Mouse (Mus musculus) CH12.LX (cell line): ENCODE data around the gene Egln1. TPM values are rescaled to one million over a fixed set of nuclear protein-coding genes. Genes with fewer than 3 reads are reported as not detected.

Source experiments
- DNase-seq: peaks from one replicate; pipeline ENCODE4 v3.0.0-alpha.2; 2013; ENCODE audit errors: extremely low read depth
- H3K27ac ChIP-seq: 2 replicates; pipeline ENCODE4 v1.5.1; 2012; ENCODE audit warnings: low read depth, mild to moderate bottlenecking, control low read depth, moderate library complexity; ENCODE audit not compliant: insufficient read depth
- H3K27me3 ChIP-seq: replicated peaks from 2 replicates; pipeline ENCODE3; 2012; ENCODE audit warnings: inconsistent platforms
- H3K36me3 ChIP-seq, 2 experiments: replicated peaks in 1 of 2; 2 replicates each; pipeline versions ENCODE3 to v1.6.1; 2012; ENCODE audit warnings: inconsistent platforms in 1 of 2, low read length in 1 of 2, mild to moderate bottlenecking in 1 of 2, mixed read lengths in 1 of 2, moderate library complexity in 1 of 2; ENCODE audit not compliant: control insufficient read depth in 1 of 2, insufficient read depth in 1 of 2
- H3K4me1 ChIP-seq, 2 experiments: 2 replicates each; pipeline ENCODE4 v1.6.1; 2012; ENCODE audit warnings: inconsistent platforms in 1 of 2, moderate library complexity in 1 of 2; ENCODE audit not compliant: insufficient read depth in 2 of 2, control insufficient read depth in 1 of 2
- H3K4me2 ChIP-seq: 2 replicates; pipeline ENCODE4 v1.6.1; 2012; ENCODE audit warnings: low read depth, mild to moderate bottlenecking, control low read depth; ENCODE audit not compliant: poor library complexity, insufficient read depth, severe bottlenecking
- H3K4me3 ChIP-seq, 3 experiments: fragments of 150-350 bp in 1 of 3; sonication (generic) in 1 of 3; replicated peaks in 1 of 3; 2 replicates each; pipeline versions ENCODE3 to v1.5.1; 2011 to 2012; ENCODE audit warnings: low read depth in 2 of 3, low read length in 2 of 3, mild to moderate bottlenecking in 2 of 3, moderate library complexity in 2 of 3, control low read depth in 1 of 3, improper control_type of control experiment in 1 of 3, inconsistent platforms in 1 of 3, mixed read lengths in 1 of 3; ENCODE audit not compliant: poor library complexity in 1 of 3
- H3K79me2 ChIP-seq: replicated peaks from 2 replicates; pipeline ENCODE4 v1.6.1; 2012; ENCODE audit warnings: mild to moderate bottlenecking, moderate library complexity; ENCODE audit not compliant: control insufficient read depth, poor library complexity, insufficient read depth, severe bottlenecking; ENCODE audit errors: extremely low read depth
- H3K9ac ChIP-seq: 2 replicates; pipeline ENCODE4 v1.6.1; 2012; ENCODE audit warnings: low read depth, mild to moderate bottlenecking, control low read depth, moderate library complexity; ENCODE audit not compliant: insufficient read depth
- H3K9me3 ChIP-seq: replicated peaks from 2 replicates; pipeline ENCODE3; 2012; ENCODE audit warnings: low read length, inconsistent platforms, mixed read lengths
- CHD1 ChIP-seq: IDR thresholded peaks from 2 replicates; pipeline ENCODE4 v1.6.1; 2012; ENCODE audit warnings: low read depth, low read length, improper control_type of control experiment, inconsistent platforms
- CTCF ChIP-seq, 2 experiments: IDR thresholded peaks in 1 of 2; conservative IDR thresholded peaks in 1 of 2; 2 replicates each; pipeline ENCODE4 v1.5.1; 2011 to 2012; ENCODE audit warnings: low read depth in 2 of 2, low read length in 2 of 2, improper control_type of control experiment in 1 of 2, inconsistent platforms in 1 of 2, mild to moderate bottlenecking in 1 of 2, moderate library complexity in 1 of 2
- EP300 ChIP-seq: IDR thresholded peaks from 2 replicates; pipeline ENCODE4 v1.6.1; 2011; ENCODE audit warnings: low read length, improper control_type of control experiment
- JUN ChIP-seq: IDR thresholded peaks from 2 replicates; pipeline ENCODE4 v1.6.1; 2011; ENCODE audit warnings: low read depth, mild to moderate bottlenecking, low read length, improper control_type of control experiment, moderate library complexity; ENCODE audit not compliant: insufficient read depth
- KAT2A ChIP-seq: IDR thresholded peaks from 2 replicates; pipeline ENCODE4 v1.6.1; 2012; ENCODE audit warnings: low read length, improper control_type of control experiment, inconsistent platforms; ENCODE audit not compliant: insufficient replicate concordance
- MAZ ChIP-seq: IDR thresholded peaks from 2 replicates; pipeline ENCODE4 v1.6.1; 2012; ENCODE audit warnings: low read depth, mild to moderate bottlenecking, inconsistent platforms, low read length, improper control_type of control experiment, moderate library complexity
- MEF2A ChIP-seq: IDR thresholded peaks from 2 replicates; pipeline ENCODE4 v1.6.1; 2014; ENCODE audit warnings: low read depth, mild to moderate bottlenecking, inconsistent platforms, low read length, improper control_type of control experiment, borderline replicate concordance
- MXI1 ChIP-seq: IDR thresholded peaks from 2 replicates; pipeline ENCODE4 v1.6.1; 2011; ENCODE audit warnings: mild to moderate bottlenecking, low read depth, low read length, improper control_type of control experiment
- MYC ChIP-seq: IDR thresholded peaks from 2 replicates; pipeline ENCODE4 v1.6.1; 2011; ENCODE audit warnings: low read depth, mild to moderate bottlenecking, improper control_type of control experiment, low read length
- POLR2AphosphoS2 ChIP-seq: IDR thresholded peaks from 2 replicates; pipeline ENCODE4 v1.6.1; 2011; ENCODE audit warnings: low read depth, low read length, improper control_type of control experiment
- RAD21 ChIP-seq: IDR thresholded peaks from 2 replicates; pipeline ENCODE4 v1.6.1; 2011; ENCODE audit warnings: low read depth, mild to moderate bottlenecking, low read length, improper control_type of control experiment, moderate library complexity
- RCOR1 ChIP-seq: conservative IDR thresholded peaks from 2 replicates; pipeline ENCODE4 v1.6.1; 2012; ENCODE audit warnings: low read depth, mild to moderate bottlenecking, inconsistent platforms, low read length, improper control_type of control experiment
- SMC3 ChIP-seq: IDR thresholded peaks from 2 replicates; pipeline ENCODE4 v1.6.1; 2011; ENCODE audit warnings: low read depth, low read length, improper control_type of control experiment
- UBTF ChIP-seq: IDR thresholded peaks from 2 replicates; pipeline ENCODE4 v1.6.1; 2012; ENCODE audit warnings: low read depth, mild to moderate bottlenecking, inconsistent platforms, low read length, improper control_type of control experiment, moderate library complexity
- USF1 ChIP-seq: IDR thresholded peaks from 2 replicates; pipeline ENCODE4 v1.6.1; 2014; ENCODE audit warnings: low read depth, mild to moderate bottlenecking, inconsistent platforms, low read length, improper control_type of control experiment
- ZC3H11A ChIP-seq: IDR thresholded peaks from 2 replicates; pipeline ENCODE4 v1.6.1; 2012; ENCODE audit warnings: low read depth, mild to moderate bottlenecking, inconsistent platforms, low read length, improper control_type of control experiment
- ZKSCAN1 ChIP-seq: IDR thresholded peaks from 2 replicates; pipeline ENCODE4 v1.6.1; 2012; ENCODE audit warnings: low read depth, inconsistent platforms, low read length, improper control_type of control experiment, borderline replicate concordance
- dilution Hi-C: fragments of 300-500 bp; cut with MboI; formaldehyde crosslinking; loops from 2 replicates; pipeline ENCODE4 v1.14.3; 2020; ENCODE audit warnings: low sequenced_read_pairs; ENCODE audit not compliant: extremely low pct_unique_long_range_greater_than_20kb, extremely low pct_ligation_motif_present
- in situ Hi-C: fragments of 300-500 bp; cut with MboI; formaldehyde crosslinking; loops from 3 replicates; pipeline ENCODE4 v1.14.3; 2019; ENCODE audit warnings: low sequenced_read_pairs, low pct_ligation_motif_present, low pct_unique_long_range_greater_than_20kb, mixed read lengths
- polyA plus RNA-seq: library from polyadenylated mRNA; unstranded; fragments of >175 nt; gene quantifications from 2 replicates; pipeline ENCODE4 v1.2.1, GENCODE M21; 2012; ENCODE audit warnings: low read depth; ENCODE audit not compliant: insufficient read length
- total RNA-seq, 2 experiments: library from RNA; depleted of rRNA; stranded (reverse); fragments of 300-350 nt in 1 of 2; fragments of >200 nt in 1 of 2; gene quantifications; 2 replicates each; pipeline ENCODE4 v1.2.3; 2012 to 2014

Egln1 gene
- total and polyA plus RNA-seq, 3 experiments, result 19.0 to 34.7 (median 31.0) TPM

GRCm38 (mm10) chr8:124872690-124873089 is 76.4 kb downstream of the Egln1 start:
- dilution Hi-C loops, result no loop called here
- Histone ChIP-seq H3K9me3 (no peaks in the 10 kb centered on the region), H3K79me2 (peaks cover 19% of the 10 kb centered on the region), H3K4me3 (no peak overlapping the region), H3K36me3 (peaks cover 70 to 96% of the 10 kb centered on the region in 2 experiments)
- TF ChIP-seq EP300, result no peak
- TF ChIP-seq, all 38 proteins: peak for 0
- no peaks in the 10 kb centered on the region for H3K27me3 ChIP-seq
- no peak overlapping the region for H3K27ac ChIP-seq
- in situ Hi-C loops, result no loop called here
- no peak overlapping the region for H3K4me2 ChIP-seq
- H3K4me1 ChIP-seq, result peaks cover 3 to 9% of the 10 kb centered on the region in 2 experiments
- no peak overlapping the region for H3K9ac ChIP-seq
- DNase-seq, result no peak

- dilution Hi-C loops, result no loop called here
- Histone ChIP-seq H3K9ac (no peak overlapping the region), H3K79me2 (peaks cover 23% of the 10 kb centered on the region), H3K4me2 (no peak overlapping the region), H3K9me3 (no peaks in the 10 kb centered on the region), H3K4me1 (peaks cover 9 to 15% of the 10 kb centered on the region in 2 experiments), H3K27me3 (no peaks in the 10 kb centered on the region), H3K4me3 (no peak overlapping the region), H3K27ac (no peak overlapping the region), H3K36me3 (peaks cover 68 to 96% of the 10 kb centered on the region in 2 experiments)
- no peak for DNase-seq
- in situ Hi-C loops, result no loop called here
- TF ChIP-seq SMC3 (no peak), MYC (no peak), ZC3H11A (no peak), RAD21 (no peak), KAT2A (no peak), MEF2A (no peak), MXI1 (no peak), USF1 (no peak), UBTF (no peak), EP300 (no peak), MAZ (no peak), RCOR1 (no peak), CTCF (conservative IDR thresholded peaks at IDR 0.05 in 1 of 2, IDR thresholded peaks at IDR 0.05 in 1 of 2; ENCODE audit: low read depth in 2 of 2, low read length in 2 of 2) (no peak), POLR2AphosphoS2 (no peak), ZKSCAN1 (no peak), CHD1 (no peak), JUN (no peak)
Measured at GRCm38 (mm10) chr8:124872081-124872480, 77.0 kb downstream of the Egln1 start.
